Mouse (Mus musculus) left cerebral cortex, adult 11 months (tissue): ENCODE data around the gene Smo.

Experiments
- DNase-seq: peaks from one replicate; pipeline ENCODE4 v3.0.0; 2022; ENCODE audit warnings: low spot score

The Smo gene

DNA sequence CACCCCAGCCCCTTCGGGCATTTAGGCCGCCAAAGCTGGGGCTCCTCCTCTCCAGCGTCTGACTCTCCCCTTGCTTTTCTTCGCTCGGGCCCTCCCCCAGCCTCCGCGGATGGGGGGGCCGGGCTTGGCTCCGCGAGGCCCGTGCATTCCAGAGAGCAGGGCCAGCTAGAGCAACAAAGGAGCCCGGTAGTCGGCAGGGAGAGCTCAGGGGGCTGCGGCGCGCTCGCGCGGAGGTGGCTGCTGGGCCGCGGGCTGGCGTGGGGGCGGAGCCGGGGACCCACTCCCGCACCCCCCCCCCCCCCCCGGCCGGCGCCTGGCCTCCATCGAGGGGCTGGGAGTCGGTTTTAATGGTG is at the start of gene Smo:
Gene Smo (plus strand): TSS at position 168 of the 353 bp plus-strand sequence.
- no peak for DNase-seq

GRCm38 (mm10) chr6:29685952-29686351 is 49.4 kb upstream of the Smo start:
- DNase-seq = no peak

DNA sequence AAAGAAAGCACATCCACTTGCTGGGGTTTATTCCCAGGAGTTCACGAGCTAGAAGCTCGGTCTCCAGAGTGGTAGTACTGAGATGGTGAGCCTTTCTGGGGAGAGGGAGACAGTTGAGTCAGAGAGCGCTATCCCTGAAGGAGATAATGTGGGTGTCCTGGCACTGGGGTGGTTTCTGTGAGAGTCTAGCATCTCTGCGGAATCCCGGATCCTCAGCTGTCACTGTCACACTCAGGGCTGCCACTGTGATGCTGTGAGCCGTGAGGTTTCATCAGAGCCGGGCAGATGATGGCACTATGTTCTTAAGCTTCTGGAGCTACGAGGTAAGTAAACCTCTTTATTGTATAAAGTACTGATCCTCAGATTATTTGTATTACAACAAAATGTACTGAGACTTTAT is 45.8 kb upstream of the Smo start:
- no peak for DNase-seq

GRCm38 (mm10) chr6:29693953-29694352 is 41.4 kb upstream of the Smo start, which contains the start of gene Tspan33:
TSS of gene Tspan33 (plus strand) at chr6:29694222.
- peak; percentile 87 for DNase-seq

DNA sequence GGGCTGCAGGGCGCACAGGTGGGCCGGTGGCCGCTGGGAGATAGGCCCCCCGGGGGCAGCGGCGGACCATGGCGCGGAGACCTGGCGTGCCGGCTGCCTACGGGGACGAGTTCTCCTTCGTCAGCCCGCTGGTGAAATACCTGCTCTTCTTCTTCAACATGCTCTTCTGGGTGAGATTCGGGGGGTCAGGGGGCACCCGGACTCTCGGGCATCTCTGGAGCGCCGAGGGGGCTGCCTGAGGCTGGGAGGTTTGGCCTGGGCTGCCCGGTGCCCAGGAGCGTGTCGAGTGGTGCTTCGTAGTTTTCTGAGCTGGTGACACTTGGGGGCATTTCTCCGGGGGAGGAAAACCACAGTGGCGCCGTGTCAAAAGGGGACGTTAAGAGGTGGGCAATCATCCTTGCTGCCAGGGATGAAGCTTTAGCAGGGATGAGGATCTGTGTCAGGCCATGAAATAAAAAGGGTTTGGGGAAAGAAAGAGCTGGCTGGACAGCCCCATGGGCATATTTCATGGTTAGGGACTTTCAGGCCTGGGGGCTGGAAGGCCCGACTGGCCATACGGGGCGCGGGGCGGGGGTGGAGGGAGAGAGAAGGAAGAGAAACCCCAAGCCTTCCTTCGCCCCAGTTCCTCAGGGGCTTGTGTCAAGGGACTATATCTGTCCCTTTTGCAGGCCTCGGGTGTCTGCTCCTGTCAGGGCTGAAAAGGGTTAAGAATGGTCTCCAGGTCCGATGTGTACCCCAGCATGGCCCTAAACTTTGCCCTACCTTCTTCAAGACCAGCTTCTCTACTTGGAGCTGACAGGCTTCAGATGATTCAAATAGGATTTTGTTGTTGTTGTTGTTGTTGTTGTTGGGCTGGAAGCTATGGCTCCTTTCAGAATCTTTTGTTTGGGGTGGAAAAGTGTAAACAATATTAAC is 40.7 kb upstream of the Smo start:
- DNase-seq = no peak

- DNase-seq = no peak
These were observed 40.0 kb upstream of the Smo start for GRCm38 (mm10) chr6:29695290-29695674.

- no peak for DNase-seq
These were observed 39.3 kb upstream of the Smo start for GRCm38 (mm10) chr6:29695975-29696374.

DNA sequence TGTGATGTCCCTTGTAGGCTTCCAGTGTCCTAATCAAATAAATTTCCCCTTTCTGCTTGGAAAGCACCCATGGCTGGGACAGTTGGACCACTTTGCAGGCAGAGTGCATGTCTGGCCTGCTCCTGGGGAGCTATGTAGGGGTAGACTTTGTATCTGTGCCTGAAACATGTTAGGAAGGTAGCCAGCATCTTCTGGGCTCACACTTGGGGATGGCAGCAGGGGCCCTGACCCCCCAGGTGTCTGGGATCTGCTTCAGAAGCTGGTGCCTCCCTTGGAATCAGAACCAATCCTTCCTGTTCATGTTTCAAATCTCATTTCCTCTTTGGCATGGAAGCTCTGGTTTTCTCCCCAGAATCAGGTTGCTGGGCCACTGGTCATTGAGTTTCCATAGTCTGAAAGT is 38.2 kb upstream of the Smo start:
- DNase-seq = no peak

GRCm38 (mm10) chr6:29697548-29697947 is 37.8 kb upstream of the Smo start:
- no peak for DNase-seq

DNA sequence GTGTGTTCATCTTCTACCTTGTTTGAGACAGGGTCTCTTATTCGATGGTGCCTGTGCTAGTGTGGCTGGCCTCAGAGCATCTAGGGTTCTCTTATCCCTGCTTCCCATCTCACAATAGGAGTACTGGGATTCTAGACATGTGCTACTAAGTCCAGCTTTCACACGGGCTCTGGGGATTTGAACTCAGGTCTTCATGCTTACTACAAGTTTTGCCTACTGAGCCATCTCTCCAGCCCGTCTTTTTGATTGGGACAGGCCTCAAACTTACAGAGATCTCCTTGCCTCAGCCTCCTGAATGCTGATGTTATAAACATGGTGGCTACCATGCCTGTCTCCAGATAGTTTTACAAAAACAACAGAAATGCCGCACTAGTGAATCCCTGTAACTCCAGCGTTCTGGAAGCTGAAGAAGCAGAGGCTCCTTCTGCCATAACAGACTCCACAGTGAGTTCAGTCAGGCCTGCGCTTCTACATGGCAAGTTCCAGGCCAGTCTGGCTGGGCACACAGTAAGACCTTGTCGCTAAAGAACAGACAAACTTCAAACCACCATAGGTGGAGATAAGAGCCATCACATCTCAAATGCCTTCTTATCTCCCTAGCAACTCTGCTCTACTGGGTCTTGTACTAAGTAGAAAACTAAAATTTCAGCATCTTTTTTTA is 36.1 kb upstream of the Smo start:
- no peak for DNase-seq

- DNase-seq = no peak
These were observed 34.3 kb upstream of the Smo start for GRCm38 (mm10) chr6:29701051-29701450.

DNA sequence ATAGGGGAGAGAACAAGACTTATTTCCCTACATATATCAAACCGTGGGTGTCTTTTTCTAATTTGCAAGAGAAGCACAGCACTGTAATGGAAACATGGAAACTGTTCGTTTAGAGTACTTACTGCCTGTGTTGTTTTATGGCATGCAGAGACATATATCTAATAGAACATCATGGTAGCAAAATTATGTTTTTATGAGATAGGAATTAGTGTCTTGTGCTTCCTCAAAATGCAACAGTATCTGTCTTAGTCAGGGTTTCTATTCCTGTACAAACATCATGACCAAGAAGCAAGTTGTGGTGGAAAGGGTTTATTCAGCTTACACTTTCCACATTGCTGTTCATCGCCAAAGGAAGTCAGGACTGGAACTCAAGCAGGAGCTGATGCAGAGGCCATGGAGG is 33.2 kb upstream of the Smo start:
- DNase-seq = no peak

GRCm38 (mm10) chr6:29704143-29704542 is 31.2 kb upstream of the Smo start:
- DNase-seq = no peak

GRCm38 (mm10) chr6:29707902-29708301 is 27.4 kb upstream of the Smo start:
- DNase-seq = no peak

- DNase-seq = no peak
These were observed 24.0 kb upstream of the Smo start for GRCm38 (mm10) chr6:29711318-29711717.

DNA sequence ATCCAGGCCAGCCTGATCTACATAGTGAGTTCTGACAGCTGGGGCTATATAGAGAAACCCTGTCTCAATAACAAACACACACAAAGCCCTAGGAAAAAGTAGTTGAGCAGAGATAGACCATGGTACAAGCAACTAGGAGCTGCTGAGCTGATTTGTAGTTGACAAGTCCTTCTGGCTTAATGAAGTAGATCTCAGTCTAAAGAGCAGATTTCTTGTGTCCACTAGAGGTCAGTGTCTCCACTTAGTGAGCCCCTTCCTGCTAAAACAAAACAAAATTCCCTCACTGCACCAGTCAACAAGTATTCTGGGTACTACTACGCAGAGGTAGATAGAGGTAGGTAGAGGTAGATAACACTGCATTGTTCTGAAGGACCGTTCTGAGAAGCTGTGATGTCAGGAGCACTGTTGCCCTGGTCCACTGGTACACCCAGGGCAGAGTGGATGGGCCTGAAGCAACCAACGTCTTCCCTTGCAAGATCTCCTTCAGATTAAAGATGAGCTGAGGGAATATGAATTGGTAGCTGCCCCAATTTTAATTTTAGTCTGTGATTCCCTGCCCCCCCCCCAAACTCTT is 23.2 kb upstream of the Smo start:
- DNase-seq = peak; percentile 48

DNA sequence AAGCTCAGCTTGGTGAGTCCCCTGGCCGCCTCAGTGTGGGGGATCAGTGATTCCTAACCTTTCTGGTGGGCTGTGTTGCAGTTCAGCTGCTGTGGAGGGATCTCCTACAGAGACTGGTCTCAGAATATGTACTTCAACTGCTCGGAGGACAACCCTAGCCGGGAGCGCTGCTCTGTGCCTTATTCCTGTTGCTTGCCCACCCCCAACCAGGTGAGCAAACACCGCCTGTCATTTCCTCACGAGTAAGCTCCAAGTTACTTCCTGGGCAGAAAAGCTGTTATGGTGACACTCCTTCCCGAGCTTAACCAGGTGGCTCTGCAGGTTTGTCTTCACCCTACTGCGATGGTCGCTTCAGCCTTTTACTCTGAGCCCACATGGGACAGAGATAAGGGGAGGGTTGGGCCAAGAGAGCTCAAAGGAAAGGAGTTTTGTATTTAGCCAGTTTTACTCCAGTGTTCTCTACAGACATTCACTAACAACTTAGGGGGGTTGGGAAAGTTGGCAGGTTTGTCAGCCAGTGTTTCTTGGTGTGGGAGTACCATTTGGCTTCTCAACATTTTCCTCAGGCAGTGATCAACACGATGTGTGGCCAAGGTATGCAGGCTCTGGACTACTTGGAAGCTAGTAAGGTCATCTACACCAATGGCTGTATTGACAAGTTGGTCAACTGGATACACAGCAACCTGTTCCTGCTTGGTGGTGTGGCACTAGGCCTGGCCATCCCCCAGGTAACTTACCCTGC is 18.5 kb upstream of the Smo start:
- no peak for DNase-seq

GRCm38 (mm10) chr6:29717541-29717940 is 17.8 kb upstream of the Smo start:
- no peak for DNase-seq

DNA sequence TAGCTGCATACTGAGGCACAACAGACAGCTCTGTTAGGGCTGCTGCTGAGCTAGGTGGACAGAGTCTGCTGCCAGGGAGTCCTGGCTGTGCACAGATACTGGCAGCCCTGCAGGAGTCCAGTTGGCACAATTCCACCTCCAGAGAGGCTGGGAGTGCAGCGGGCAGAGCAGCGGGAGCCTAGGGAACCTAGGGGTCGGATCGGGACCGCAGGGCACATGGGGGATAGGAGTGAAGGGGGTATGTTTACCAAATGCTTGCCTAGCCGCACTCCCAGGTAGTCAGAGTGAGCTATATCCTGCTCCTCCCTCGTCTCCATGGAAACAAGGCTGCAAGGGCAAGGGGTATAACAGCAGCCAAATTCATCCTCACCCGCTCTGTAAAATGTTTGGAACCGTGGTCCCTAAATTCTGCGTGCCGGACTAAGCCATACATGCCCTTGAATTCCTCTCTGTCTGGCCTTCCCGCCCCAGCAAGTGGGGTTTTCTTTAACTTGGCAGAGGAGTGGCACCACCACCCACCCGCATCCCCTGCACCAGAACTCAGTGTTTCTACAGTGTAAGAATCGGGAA is 17.3 kb upstream of the Smo start:
- no peak for DNase-seq

- DNase-seq = peak; percentile 56
These were observed 16.4 kb upstream of the Smo start for GRCm38 (mm10) chr6:29718894-29719329.

DNA sequence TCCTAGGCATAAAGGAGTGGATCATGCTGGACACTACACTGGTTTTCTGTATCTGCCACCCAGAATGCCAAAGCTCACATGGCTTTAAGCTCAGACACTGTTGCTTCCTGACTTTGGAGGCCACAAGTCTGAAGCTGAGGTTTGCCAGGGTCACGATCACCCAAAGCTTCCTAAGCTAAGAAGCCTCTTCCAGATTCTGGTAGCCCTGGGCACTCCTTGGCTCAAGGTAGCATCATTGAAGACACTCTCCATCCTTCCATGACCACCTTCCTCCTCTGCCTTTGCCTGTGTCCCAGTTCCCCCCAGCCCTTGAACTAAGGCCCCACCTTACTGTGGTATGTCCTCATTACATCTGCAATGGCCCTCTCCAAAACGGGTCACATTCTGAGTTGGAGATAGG is 13.4 kb upstream of the Smo start:
- no peak for DNase-seq

- DNase-seq = no peak
These were observed 8.6 kb upstream of the Smo start for GRCm38 (mm10) chr6:29726576-29727200.
